Mouse (Mus musculus) cerebellum, adult 2 months (tissue): ENCODE data around the gene Sec16a.

Experiments
- CTCF ChIP-seq: fragments of 200-500 bp; IDR thresholded peaks from 2 replicates; pipeline ENCODE4 v1.5.1; 2011; ENCODE audit warnings: low read depth, mild to moderate bottlenecking, control low read depth, low read length, moderate library complexity, borderline replicate concordance; ENCODE audit not compliant: insufficient read depth
- POLR2A ChIP-seq: fragments of 200-500 bp; IDR thresholded peaks from 2 replicates; pipeline ENCODE4 v1.6.1; 2011; ENCODE audit warnings: low read length, control low read depth, borderline replicate concordance; ENCODE audit not compliant: insufficient read depth

DNA sequence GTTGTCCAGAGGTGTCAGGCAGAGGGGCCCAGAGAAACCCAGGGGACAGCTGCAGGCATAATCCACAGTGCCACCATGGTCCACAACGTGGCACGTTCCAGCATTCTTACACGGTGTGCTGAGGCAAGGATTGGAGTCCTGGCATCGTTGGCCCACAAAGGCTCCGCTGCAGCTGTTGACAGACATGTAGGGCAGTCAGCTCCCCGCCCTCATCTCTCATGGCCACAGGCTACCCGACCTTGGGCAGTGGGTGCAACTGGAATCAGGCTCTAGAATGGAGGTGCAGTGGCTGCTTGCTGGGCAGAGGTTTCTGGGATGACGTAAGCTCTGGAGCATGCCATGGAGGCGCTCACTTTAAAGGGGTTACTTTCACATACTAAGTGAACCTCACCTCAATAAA, 40.3 kb upstream of the Sec16a start:
- TF ChIP-seq POLR2A (no peak), CTCF (no peak)
